Mouse (Mus musculus) forebrain, embryonic 14.5 days (tissue): ENCODE results near the gene Trip12. TPM values are rescaled to one million over a fixed set of nuclear protein-coding genes. Genes with fewer than 3 reads are reported as not detected.

Experiments used
- ATAC-seq: fragments of 200-750 bp; cut with Nextera tagmentation; 2 replicates; pipeline ENCODE4 v1.8.0; 2017; ENCODE audit warnings: mild to moderate bottlenecking, moderate library complexity
- DNase-seq: peaks from one replicate; pipeline ENCODE4 v3.0.0-alpha.2; 2015; ENCODE audit warnings: low spot score
- H3K27ac ChIP-seq: fragments of 300-500 bp; sonication (generic); 2 replicates; pipeline ENCODE4 v1.5.1; 2014; ENCODE audit warnings: low read depth, mild to moderate bottlenecking, control low read depth, low read length, moderate library complexity
- H3K27me3 ChIP-seq: fragments of 300-500 bp; sonication (generic); replicated peaks from 2 replicates; pipeline ENCODE4 v1.6.1; 2014; ENCODE audit warnings: low read length, control low read depth, mixed read lengths; ENCODE audit not compliant: control insufficient read depth, insufficient read depth
- H3K36me3 ChIP-seq: fragments of 300-500 bp; sonication (generic); 2 replicates; pipeline ENCODE4 v1.6.1; 2014; ENCODE audit warnings: low read length, control low read depth; ENCODE audit not compliant: control insufficient read depth, insufficient read depth
- H3K4me1 ChIP-seq: fragments of 300-500 bp; sonication (generic); 2 replicates; pipeline ENCODE4 v1.6.1; 2014; ENCODE audit warnings: antibody characterized with exemption, low read length, control low read depth; ENCODE audit not compliant: control insufficient read depth, insufficient read depth
- H3K4me2 ChIP-seq: fragments of 300-500 bp; sonication (generic); 2 replicates; pipeline ENCODE4 v1.6.1; 2014; ENCODE audit warnings: mild to moderate bottlenecking, control low read depth, low read length
- H3K4me3 ChIP-seq: fragments of 300-500 bp; sonication (generic); 2 replicates; pipeline ENCODE4 v1.5.1; 2014; ENCODE audit warnings: low read depth, low read length, control low read depth
- H3K9ac ChIP-seq: fragments of 300-500 bp; sonication (generic); 2 replicates; pipeline ENCODE4 v1.6.1; 2014; ENCODE audit warnings: mild to moderate bottlenecking, low read length, control low read depth, moderate library complexity
- H3K9me3 ChIP-seq: fragments of 300-500 bp; sonication (generic); replicated peaks from 2 replicates; pipeline ENCODE4 v1.6.1; 2016; ENCODE audit warnings: low read length, control low read depth, mixed read lengths; ENCODE audit not compliant: control insufficient read depth
- WGBS: fragments of 180-500 bp; shearing (Covaris S2); extraction: QIAGEN DNeasy Blood & Tissue Kit; methylation state at CpG from one replicate; pipeline ENCODE4 v1.1.7; 2014; 5-methylcytosine and 5-hydroxymethylcytosine counted together
- polyA plus RNA-seq: library from polyadenylated mRNA; unstranded; fragments of >200 nt; fragmentation: Nextera tagmentation; extraction: Ambion mirVana; gene quantifications from 2 replicates; pipeline ENCODE4 v1.2.1, GENCODE M21; 2014

Trip12 gene
- polyA plus RNA-seq, 1 experiment from 2014 or later, result 50.8 TPM

DNA sequence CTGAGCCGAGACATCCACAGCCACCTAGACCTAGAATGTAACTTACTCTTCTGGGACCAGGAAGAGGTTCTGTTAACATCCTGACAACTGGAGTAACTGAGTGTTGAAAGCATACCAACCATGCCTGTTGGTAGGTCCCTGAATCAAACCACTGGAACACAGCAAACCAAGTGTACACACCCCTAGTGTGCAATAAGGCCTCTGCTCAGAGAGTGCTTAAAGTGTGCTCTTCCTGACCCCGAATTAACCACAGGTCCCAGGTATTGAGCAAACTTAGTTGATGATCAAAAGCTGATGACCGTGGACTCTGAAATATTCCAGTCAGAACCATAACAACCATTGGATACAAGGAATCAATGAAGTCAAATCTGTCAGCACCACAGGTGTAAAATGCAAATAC, 117.9 kb downstream of the Trip12 start:
- ATAC-seq (no peak), DNase-seq (no peak)

DNA sequence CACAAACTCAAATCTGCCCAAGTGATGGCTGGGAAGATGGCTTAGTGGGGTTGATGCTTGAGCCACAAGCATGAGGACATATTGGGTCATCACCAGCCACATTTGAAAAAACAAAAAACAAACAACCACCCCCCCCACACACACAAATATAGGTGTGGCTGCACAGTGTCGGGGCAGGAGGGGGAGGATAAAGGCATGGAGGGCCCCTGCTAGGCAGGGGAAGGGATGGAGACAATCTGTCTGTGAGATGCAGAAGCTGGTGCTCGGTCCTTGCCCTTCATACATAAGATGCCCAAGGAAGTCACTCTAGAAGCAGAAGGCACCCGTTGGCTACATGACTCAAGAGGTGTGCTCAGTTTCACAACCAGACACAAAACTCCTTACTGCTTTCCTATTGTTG, 118.4 kb downstream of the Trip12 start:
- no peak overlapping the region for H3K9ac ChIP-seq
- no peaks in the 10 kb centered on the region for H3K4me1 ChIP-seq
- no peaks in the 10 kb centered on the region for H3K9me3 ChIP-seq
- peaks cover 43% of the 10 kb centered on the region for H3K36me3 ChIP-seq
- H3K4me2 ChIP-seq, result no peak overlapping the region
- H3K27ac ChIP-seq, result no peak overlapping the region
- no peak for DNase-seq
- 87% methylated on average over 3 of the region's 3 CpGs for WGBS
- ATAC-seq, result no peak
- H3K4me3 ChIP-seq, result no peak overlapping the region
- no peaks in the 10 kb centered on the region for H3K27me3 ChIP-seq

More for the DNA sequence above, 117.9 kb downstream of the Trip12 start:
- Histone ChIP-seq H3K4me2 (no peak overlapping the region), H3K36me3 (peaks cover 46% of the 10 kb centered on the region), H3K27ac (no peak overlapping the region), H3K27me3 (no peaks in the 10 kb centered on the region), H3K4me1 (no peaks in the 10 kb centered on the region), H3K9ac (no peak overlapping the region), H3K9me3 (no peaks in the 10 kb centered on the region), H3K4me3 (no peak overlapping the region)
- 96% methylated on average over 3 of the region's 3 CpGs for WGBS

DNA sequence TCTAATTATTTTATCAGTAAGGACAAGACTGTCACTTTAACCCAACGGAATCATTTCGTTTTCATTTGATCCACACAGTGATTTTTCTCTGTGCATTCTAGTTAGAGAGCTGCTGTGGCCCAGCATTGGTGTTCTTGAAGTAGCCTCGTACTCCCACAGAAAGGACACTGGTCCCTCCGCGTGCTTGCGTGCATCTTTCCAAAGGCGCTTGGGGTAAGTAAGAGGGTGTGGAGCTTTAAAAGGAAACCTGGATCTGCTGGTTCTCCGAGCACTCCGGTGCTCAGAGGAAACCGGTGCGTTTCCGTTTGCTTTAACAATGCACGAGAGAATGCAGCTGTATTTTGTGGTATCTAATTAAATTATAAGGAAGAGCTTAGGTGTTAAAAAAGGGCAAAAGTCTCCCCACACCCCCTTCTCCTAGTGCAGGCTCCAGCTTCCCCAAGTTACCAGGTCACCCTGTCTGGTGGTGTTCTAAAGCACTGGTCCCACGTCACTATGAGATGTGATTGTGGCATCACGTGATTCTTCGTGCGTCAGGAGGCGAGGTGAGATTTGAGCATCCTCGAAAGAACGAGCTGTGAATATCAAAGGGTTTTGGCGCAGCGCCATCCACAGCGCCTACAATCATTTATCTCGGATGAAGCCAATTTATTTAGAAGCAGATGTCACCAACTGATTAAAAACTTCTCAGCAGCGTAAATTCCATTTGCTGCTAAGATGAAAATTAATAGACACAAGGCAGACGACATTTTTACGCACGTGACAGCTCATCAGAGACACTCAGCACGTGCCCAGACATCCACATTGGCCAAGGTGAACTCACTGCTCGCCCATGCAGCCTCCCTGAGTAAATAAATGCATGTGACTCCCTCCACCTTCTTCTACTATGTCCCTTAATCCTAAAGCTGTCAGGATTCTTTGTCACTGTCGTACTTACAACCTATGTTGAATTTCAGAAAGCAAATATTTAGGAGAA, 130.2 kb downstream of the Trip12 start:
- 0 out of 2 replicates have a peak, but pooled peaks cover 3% of the 10 kb centered on the region for H3K4me1 ChIP-seq
- ATAC-seq (peak; percentile 94), DNase-seq (peak; percentile 95)
- peak overlapping the region; percentile 24 for H3K4me3 ChIP-seq
- H3K9ac ChIP-seq, result peak overlapping the region; percentile 56
- peak overlapping the region; percentile 63 for H3K4me2 ChIP-seq
- H3K27ac ChIP-seq, result peak overlapping the region; percentile 90
- no peaks in the 10 kb centered on the region for H3K9me3 ChIP-seq
- no peaks in the 10 kb centered on the region for H3K27me3 ChIP-seq
- WGBS, result 15% methylated on average over 31 of the region's 31 CpGs
- no peaks in the 10 kb centered on the region for H3K36me3 ChIP-seq

DNA sequence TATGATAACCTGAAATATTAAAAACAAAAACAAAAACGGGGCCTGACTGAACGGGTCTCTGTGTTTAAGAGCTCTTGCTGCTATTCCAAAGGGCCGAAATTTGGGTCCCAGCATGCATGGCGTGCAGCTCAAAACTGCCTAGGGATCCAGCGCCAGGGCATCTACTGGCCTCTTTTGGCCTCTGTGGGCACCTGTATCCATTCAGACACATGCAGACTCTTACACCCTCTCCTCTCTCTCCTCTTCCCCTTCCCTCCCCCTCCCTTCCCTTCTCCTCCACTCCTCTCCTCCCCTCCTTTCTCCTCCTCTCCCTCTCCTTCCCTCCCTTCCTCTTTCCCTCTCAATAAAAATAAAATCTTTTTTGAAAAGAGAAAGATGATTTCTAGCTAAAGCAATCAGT, 130.9 kb downstream of the Trip12 start:
- WGBS, result 23% methylated on average over 5 of the region's 5 CpGs
- peak overlapping the region; percentile 63 for H3K4me2 ChIP-seq
- 0 out of 2 replicates have a peak, but pooled peaks cover 3% of the 10 kb centered on the region for H3K4me1 ChIP-seq
- H3K9ac ChIP-seq, result peak overlapping the region; percentile 22; the same call in 1 of the 2 replicates
- peak; percentile 47 for ATAC-seq
- no peak overlapping the region for H3K27ac ChIP-seq
- H3K4me3 ChIP-seq, result peak overlapping the region; percentile 24
- peak; percentile 46 for DNase-seq
- H3K27me3 ChIP-seq, result no peaks in the 10 kb centered on the region
- H3K36me3 ChIP-seq, result no peaks in the 10 kb centered on the region
- no peaks in the 10 kb centered on the region for H3K9me3 ChIP-seq

DNA sequence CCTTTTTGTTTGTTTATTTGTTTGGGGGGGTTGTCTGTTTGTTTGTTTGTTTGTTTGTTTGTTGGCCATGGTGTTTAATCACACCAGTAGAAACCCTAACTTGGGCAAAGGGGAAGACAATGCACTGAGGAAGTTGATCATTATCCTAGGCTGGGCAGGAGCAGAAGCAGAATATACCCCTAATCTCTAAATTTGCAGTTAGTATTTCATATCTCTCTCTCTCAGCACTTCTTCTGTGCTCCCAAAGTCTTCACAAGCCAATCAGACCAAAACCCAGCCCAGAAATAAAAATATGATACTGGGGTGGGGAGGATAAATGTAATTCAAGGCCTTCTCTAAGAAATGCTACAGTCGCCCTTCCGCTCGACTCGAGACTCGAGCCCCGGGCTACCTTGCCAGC, 140.1 kb downstream of the Trip12 start:
- no peaks in the 10 kb centered on the region for H3K36me3 ChIP-seq
- no peak for DNase-seq
- no peak overlapping the region for H3K4me3 ChIP-seq
- 97% methylated on average over 6 of the region's 6 CpGs for WGBS
- H3K4me2 ChIP-seq, result no peak overlapping the region
- no peak overlapping the region for H3K27ac ChIP-seq
- no peaks in the 10 kb centered on the region for H3K4me1 ChIP-seq
- no peak overlapping the region for H3K9ac ChIP-seq
- no peaks in the 10 kb centered on the region for H3K27me3 ChIP-seq
- ATAC-seq, result no peak
- no peaks in the 10 kb centered on the region for H3K9me3 ChIP-seq

DNA sequence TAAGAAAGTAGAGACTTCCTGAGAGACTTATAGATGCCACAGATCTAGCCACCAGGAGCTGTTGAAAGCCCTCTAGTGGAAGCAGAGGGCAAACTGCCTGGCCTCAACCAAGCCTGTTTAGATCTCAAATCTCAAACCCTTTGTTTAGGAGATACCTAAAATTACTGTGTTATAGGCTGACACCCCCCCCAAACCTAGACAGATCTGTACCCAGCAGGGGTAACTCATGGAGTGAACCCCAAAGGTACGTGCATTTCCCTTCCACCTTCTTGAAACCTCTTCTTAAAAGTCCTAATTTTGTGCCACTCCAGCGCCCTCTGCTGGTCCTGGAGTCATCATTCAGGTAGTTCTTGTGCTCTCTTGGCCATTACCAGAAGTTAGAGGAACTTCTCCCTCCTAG, 143.2 kb downstream of the Trip12 start:
- Histone ChIP-seq H3K36me3 (no peaks in the 10 kb centered on the region), H3K4me2 (0 out of 2 replicates have a peak overlapping the region, but pooled peaks have one; percentile 22), H3K27ac (no peak overlapping the region), H3K27me3 (no peaks in the 10 kb centered on the region), H3K9ac (no peak overlapping the region), H3K4me3 (no peak overlapping the region), H3K9me3 (no peaks in the 10 kb centered on the region), H3K4me1 (peaks cover 5% of the 10 kb centered on the region; the same call in 1 of the 2 replicates)
- ATAC-seq (peak; percentile 24), DNase-seq (peak; percentile 93)
- 0% methylated on average over 2 of the region's 2 CpGs for WGBS

DNA sequence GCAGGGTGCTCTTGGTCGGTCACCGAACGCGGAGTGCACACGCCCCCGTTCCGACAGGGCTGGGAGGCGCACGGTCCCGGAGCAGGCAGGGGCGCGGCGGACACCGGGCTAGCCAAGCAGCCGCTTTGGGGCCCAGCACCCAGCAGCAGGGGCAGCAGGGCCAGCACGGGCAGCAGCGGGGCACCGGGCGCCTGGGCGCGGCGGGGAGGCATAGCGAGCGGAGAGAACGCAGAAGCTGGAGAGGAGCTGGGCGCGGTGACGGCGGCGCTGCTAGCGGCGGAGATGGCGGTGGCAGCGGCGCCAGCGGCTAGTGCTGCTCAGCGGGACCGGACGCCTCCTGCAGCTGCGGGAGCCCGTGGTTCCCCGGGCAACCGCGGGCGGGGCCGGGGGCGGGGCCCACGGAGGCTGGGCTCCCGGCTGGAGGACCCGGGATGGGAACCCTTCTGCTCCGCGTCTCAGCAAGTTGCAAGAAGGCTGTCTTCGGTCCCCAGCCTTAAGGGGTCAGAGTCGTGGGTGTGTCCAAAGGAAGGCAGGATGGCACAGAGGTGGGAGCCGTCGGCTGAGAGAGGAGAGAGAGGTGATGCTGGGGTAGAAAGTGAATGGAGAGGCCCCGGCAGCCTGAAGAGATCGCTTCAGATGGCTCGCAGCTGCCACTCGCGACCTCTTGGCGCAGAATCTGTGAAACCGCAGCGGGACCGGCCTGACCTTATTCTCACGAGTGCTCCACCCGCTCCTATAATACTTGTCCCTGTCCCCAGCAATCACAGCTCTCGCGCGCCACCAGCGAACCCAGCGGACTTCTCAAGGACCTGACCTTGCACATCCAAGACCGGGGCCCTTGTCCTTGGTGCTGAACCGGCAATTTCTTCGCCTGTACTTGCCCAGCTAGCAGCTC, 144.6 kb downstream of the Trip12 start, which contains the start of gene Dner:
Dner (minus strand) TSS at position 705 of the 895 bp plus-strand sequence.
- H3K9ac ChIP-seq, result peak within 1 kb of the TSS; percentile 89
- no peaks in the 10 kb centered on the region for H3K9me3 ChIP-seq
- no peaks in the 10 kb centered on the region for H3K27me3 ChIP-seq
- ATAC-seq (peak; percentile 89), DNase-seq (peak; percentile 81)
- under 1% methylated on average over 75 of the region's 75 CpGs for WGBS
- peak within 1 kb of the TSS; percentile 82 for H3K4me2 ChIP-seq
- peak within 1 kb of the TSS; percentile 83 for H3K4me3 ChIP-seq
- H3K36me3 ChIP-seq, result no peaks in the 10 kb centered on the region
- H3K27ac ChIP-seq, result peak within 1 kb of the TSS; percentile 90
- H3K4me1 ChIP-seq, result peaks cover 5% of the 10 kb centered on the region; the same call in 1 of the 2 replicates

DNA sequence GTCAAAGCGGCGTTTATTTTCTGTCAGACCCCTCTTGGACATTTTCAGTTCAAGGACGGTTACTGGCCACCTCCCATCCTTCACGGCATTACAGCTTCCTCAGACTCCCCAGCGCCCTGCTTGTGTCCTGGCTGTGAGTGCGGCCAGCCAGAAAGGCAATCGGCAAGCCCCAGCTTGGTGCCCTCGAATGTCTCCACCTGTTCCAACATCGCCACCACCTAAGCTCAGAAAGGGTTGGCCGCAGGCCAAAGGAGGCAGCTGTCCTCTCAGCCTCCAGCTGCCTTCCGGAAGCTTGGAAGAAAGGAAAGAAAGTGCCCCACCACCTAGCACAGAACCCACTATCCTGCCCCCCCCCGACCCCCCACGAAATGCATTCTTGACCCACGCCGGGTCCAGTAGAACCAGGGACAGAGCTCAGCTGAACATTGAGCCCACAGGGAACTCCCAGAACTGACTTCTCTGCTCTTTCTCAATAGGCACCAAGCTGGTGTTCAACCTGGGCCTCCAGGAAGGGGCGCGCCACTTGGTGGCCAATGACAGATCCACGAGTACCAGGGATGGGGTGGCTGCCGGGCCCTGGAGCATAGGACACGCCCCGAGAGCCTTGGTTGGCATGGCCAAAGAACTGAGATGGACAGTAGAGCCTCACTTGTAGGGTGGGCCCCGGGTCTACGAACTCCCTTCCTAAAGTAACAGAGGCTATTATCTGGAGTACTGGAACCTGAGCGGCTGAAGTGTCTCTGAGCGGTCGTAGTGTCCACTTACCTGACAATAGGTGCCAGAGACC, 145.4 kb downstream of the Trip12 start:
- Histone ChIP-seq H3K9ac (peak overlapping the region; percentile 89), H3K36me3 (no peaks in the 10 kb centered on the region), H3K4me1 (peaks cover 5% of the 10 kb centered on the region; the same call in 1 of the 2 replicates), H3K27me3 (no peaks in the 10 kb centered on the region), H3K9me3 (no peaks in the 10 kb centered on the region), H3K4me3 (peak overlapping the region; percentile 83), H3K4me2 (peak overlapping the region; percentile 82), H3K27ac (peak overlapping the region; percentile 90)
- ATAC-seq (peak; percentile 61), DNase-seq (peak; percentile 73)
- WGBS, result 6% methylated on average over 26 of the region's 26 CpGs
